Mouse (Mus musculus) MEL (cell line): ENCODE results near the gene Cdc42se2. TPM values are rescaled to one million over a fixed set of nuclear protein-coding genes. Genes with fewer than 3 reads are reported as not detected.

Experiments
- DNase-seq: peaks from one replicate; pipeline ENCODE4 v3.0.0; 2011; ENCODE audit warnings: low read depth, low spot score
- H3K27ac ChIP-seq: 2 replicates; pipeline ENCODE4 v1.5.1; 2012; ENCODE audit warnings: low read depth, mild to moderate bottlenecking, control low read depth, low read length, moderate library complexity; ENCODE audit not compliant: control insufficient read depth
- H3K27me3 ChIP-seq, 2 experiments: fragments of 150-350 bp in 1 of 2; sonication (generic) in 1 of 2; 2 replicates each; pipeline ENCODE4 v1.6.1; 2012; ENCODE audit warnings: low read length in 2 of 2, mild to moderate bottlenecking in 2 of 2, improper control_type of control experiment in 1 of 2, moderate library complexity in 1 of 2; ENCODE audit not compliant: insufficient read depth in 2 of 2, control insufficient read depth in 1 of 2
- H3K36me3 ChIP-seq, 2 experiments: 2 replicates each; pipeline ENCODE4 v1.6.1; 2012 to 2014; ENCODE audit warnings: low read length in 2 of 2, improper control_type of control experiment in 1 of 2, inconsistent platforms in 1 of 2, mild to moderate bottlenecking in 1 of 2; ENCODE audit not compliant: insufficient read depth in 2 of 2, control insufficient read depth in 1 of 2
- H3K4me1 ChIP-seq, 2 experiments: fragments of 150-350 bp in 1 of 2; sonication (generic) in 1 of 2; 2 replicates each; pipeline ENCODE4 v1.6.1; 2012; ENCODE audit warnings: low read length in 2 of 2, improper control_type of control experiment in 1 of 2, mild to moderate bottlenecking in 1 of 2; ENCODE audit not compliant: insufficient read depth in 2 of 2, control insufficient read depth in 1 of 2
- H3K4me3 ChIP-seq, 2 experiments: fragments of 150-350 bp in 1 of 2; sonication (generic) in 1 of 2; 2 replicates each; pipeline ENCODE4 v1.5.1; 2012; ENCODE audit warnings: low read depth in 2 of 2, low read length in 2 of 2, mild to moderate bottlenecking in 2 of 2, moderate library complexity in 2 of 2, control low read depth in 1 of 2, improper control_type of control experiment in 1 of 2; ENCODE audit not compliant: control insufficient read depth in 1 of 2, insufficient read depth in 1 of 2
- H3K79me2 ChIP-seq: 2 replicates; pipeline ENCODE4 v1.6.1; 2012; ENCODE audit warnings: mild to moderate bottlenecking, low read length, moderate library complexity; ENCODE audit not compliant: control insufficient read depth, poor library complexity, insufficient read depth
- H3K9ac ChIP-seq: 2 replicates; pipeline ENCODE4 v1.6.1; 2012; ENCODE audit warnings: low read depth, mild to moderate bottlenecking, control low read depth, low read length, moderate library complexity; ENCODE audit not compliant: control insufficient read depth, poor library complexity, severe bottlenecking
- H3K9me3 ChIP-seq: fragments of 150-350 bp; sonication (generic); replicated peaks from 2 replicates; pipeline ENCODE4 v1.6.1; 2012; ENCODE audit warnings: mild to moderate bottlenecking, low read length, improper control_type of control experiment, moderate library complexity; ENCODE audit not compliant: insufficient read depth
- E2F4 ChIP-seq: IDR thresholded peaks from 2 replicates; pipeline ENCODE4 v1.6.1; 2011; ENCODE audit warnings: low read depth, low read length, improper control_type of control experiment, borderline replicate concordance
- ELF1 ChIP-seq: IDR thresholded peaks from 2 replicates; pipeline ENCODE4 v1.6.1; 2014; ENCODE audit warnings: low read depth, mild to moderate bottlenecking, inconsistent platforms, low read length, improper control_type of control experiment, moderate library complexity
- EP300 ChIP-seq, 2 experiments: IDR thresholded peaks; 2 replicates each; pipeline ENCODE4 v1.6.1; 2011; ENCODE audit warnings: improper control_type of control experiment in 2 of 2, low read length in 2 of 2, low read depth in 1 of 2, mild to moderate bottlenecking in 1 of 2
- GABPA ChIP-seq: IDR thresholded peaks from 2 replicates; pipeline ENCODE4 v1.6.1; 2012; ENCODE audit warnings: low read depth, mild to moderate bottlenecking, inconsistent platforms, low read length, improper control_type of control experiment, moderate library complexity
- GATA1 ChIP-seq: IDR thresholded peaks from 2 replicates; pipeline ENCODE4 v1.6.1; 2011; ENCODE audit warnings: low read depth, low read length, improper control_type of control experiment
- HCFC1 ChIP-seq: IDR thresholded peaks from 2 replicates; pipeline ENCODE4 v1.6.1; 2012; ENCODE audit warnings: low read depth, mild to moderate bottlenecking, inconsistent platforms, low read length, improper control_type of control experiment, moderate library complexity
- JUND ChIP-seq: IDR thresholded peaks from 2 replicates; pipeline ENCODE4 v1.6.1; 2011; ENCODE audit warnings: low read depth, mild to moderate bottlenecking, improper control_type of control experiment, low read length
- KAT2A ChIP-seq: conservative IDR thresholded peaks from 2 replicates; pipeline ENCODE4 v1.6.1; 2012; ENCODE audit warnings: low read depth, low read length, improper control_type of control experiment, inconsistent platforms
- MAFK ChIP-seq: IDR thresholded peaks from 2 replicates; pipeline ENCODE4 v1.6.1; 2011; ENCODE audit warnings: low read depth, mild to moderate bottlenecking, low read length, improper control_type of control experiment, borderline replicate concordance
- MAX ChIP-seq: IDR thresholded peaks from 2 replicates; pipeline ENCODE4 v1.6.1; 2011; ENCODE audit warnings: low read length, improper control_type of control experiment
- MAZ ChIP-seq: IDR thresholded peaks from 2 replicates; pipeline ENCODE4 v1.6.1; 2012; ENCODE audit warnings: low read depth, mild to moderate bottlenecking, inconsistent platforms, low read length, improper control_type of control experiment
- MXI1 ChIP-seq: IDR thresholded peaks from 2 replicates; pipeline ENCODE4 v1.6.1; 2011; ENCODE audit warnings: mild to moderate bottlenecking, low read depth, low read length, improper control_type of control experiment
- MYC ChIP-seq: IDR thresholded peaks from 2 replicates; pipeline ENCODE4 v1.6.1; 2011; ENCODE audit warnings: low read depth, mild to moderate bottlenecking, low read length, improper control_type of control experiment, moderate library complexity
- NELFE ChIP-seq: IDR thresholded peaks from 2 replicates; pipeline ENCODE4 v1.6.1; 2011; ENCODE audit warnings: low read depth, low read length, improper control_type of control experiment
- NRF1 ChIP-seq: IDR thresholded peaks from 2 replicates; pipeline ENCODE4 v1.6.1; 2014; ENCODE audit warnings: low read depth, mild to moderate bottlenecking, inconsistent platforms, low read length, improper control_type of control experiment, moderate library complexity; ENCODE audit not compliant: poor library complexity, insufficient read depth, severe bottlenecking
- POLR2A ChIP-seq, 2 experiments: IDR thresholded peaks; 2 replicates each; pipeline ENCODE4 v1.6.1; 2011 to 2012; ENCODE audit warnings: low read length in 2 of 2, mild to moderate bottlenecking in 2 of 2, control low read depth in 1 of 2, improper control_type of control experiment in 1 of 2, low read depth in 1 of 2, moderate library complexity in 1 of 2; ENCODE audit not compliant: control insufficient read depth in 1 of 2, insufficient read depth in 1 of 2, poor library complexity in 1 of 2
- POLR2AphosphoS2 ChIP-seq: IDR thresholded peaks from 2 replicates; pipeline ENCODE4 v1.6.1; 2011; ENCODE audit warnings: low read length, improper control_type of control experiment
- POLR2AphosphoS5 ChIP-seq: IDR thresholded peaks from 2 replicates; pipeline ENCODE4 v1.6.1; 2012; ENCODE audit warnings: low read depth, borderline replicate concordance, mild to moderate bottlenecking, inconsistent platforms, low read length, moderate library complexity, mixed read lengths
- RAD21 ChIP-seq: IDR thresholded peaks from 2 replicates; pipeline ENCODE4 v1.6.1; 2011; ENCODE audit warnings: mild to moderate bottlenecking, low read depth, low read length, improper control_type of control experiment
- RCOR1 ChIP-seq: IDR thresholded peaks from 2 replicates; pipeline ENCODE4 v1.6.1; 2012; ENCODE audit warnings: low read depth, mild to moderate bottlenecking, inconsistent platforms, low read length, improper control_type of control experiment
- TAL1 ChIP-seq: IDR thresholded peaks from 2 replicates; pipeline ENCODE4 v1.6.1; 2012; ENCODE audit warnings: mild to moderate bottlenecking, inconsistent platforms, low read length, moderate library complexity, mixed read lengths
- USF2 ChIP-seq, 2 experiments: IDR thresholded peaks; 2 replicates each; pipeline ENCODE4 v1.6.1; 2011 to 2012; ENCODE audit warnings: improper control_type of control experiment in 2 of 2, low read length in 2 of 2, borderline replicate concordance in 1 of 2, inconsistent platforms in 1 of 2, low read depth in 1 of 2, mild to moderate bottlenecking in 1 of 2; ENCODE audit not compliant: insufficient read depth in 1 of 2
- ZKSCAN1 ChIP-seq: IDR thresholded peaks from 2 replicates; pipeline ENCODE4 v1.6.1; 2012; ENCODE audit warnings: low read depth, mild to moderate bottlenecking, inconsistent platforms, low read length, improper control_type of control experiment, moderate library complexity
- ZMIZ1 ChIP-seq: IDR thresholded peaks from 2 replicates; pipeline ENCODE4 v1.6.1; 2012; ENCODE audit warnings: low read depth, mild to moderate bottlenecking, inconsistent platforms, low read length, improper control_type of control experiment, moderate library complexity
- polyA plus RNA-seq, 2 experiments: library from polyadenylated mRNA; stranded (reverse) in 1 of 2; unstranded in 1 of 2; fragments of >175 nt in 1 of 2; fragments of >200 nt in 1 of 2; gene quantifications; 2 replicates each; pipeline versions ENCODE4 v1.2.1 to v1.2.4; 2012; ENCODE audit warnings: low replicate concordance in 2 of 2, low read depth in 1 of 2; ENCODE audit not compliant: insufficient read length in 2 of 2, insufficient read depth in 1 of 2, missing spikeins in 1 of 2
- total RNA-seq: library from RNA; depleted of rRNA; stranded (reverse); fragments of 300-350 nt; gene quantifications from 2 replicates; pipeline ENCODE4 v1.2.3, GENCODE M21; 2012

The Cdc42se2 gene
- total and polyA plus RNA-seq, 3 experiments = 30.1 to 47.4 (median 33.4) TPM

DNA sequence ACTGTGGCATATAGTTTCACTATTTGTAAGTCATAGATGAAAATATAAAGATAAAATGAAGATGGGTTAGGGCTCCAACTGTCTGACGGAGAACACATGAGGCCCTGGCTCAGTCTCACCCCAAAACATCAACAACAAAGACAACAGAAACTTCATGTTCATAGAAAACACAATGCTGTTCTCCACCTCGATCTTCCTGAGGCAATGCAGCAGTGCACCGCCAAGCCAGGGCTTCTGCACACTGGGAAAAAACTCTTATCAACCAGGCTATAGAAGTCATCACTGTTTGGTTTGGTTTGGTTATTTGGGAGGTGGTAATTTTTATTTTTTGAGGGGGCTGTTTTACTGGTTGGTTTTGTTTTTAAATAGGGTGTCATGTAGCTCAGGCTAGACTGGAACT, 3.0 kb downstream of the Cdc42se2 start:
- H3K36me3 ChIP-seq = peaks cover 0 to 23% of the 10 kb centered on the region in 2 experiments; a peak in 2 of 4 replicates
- H3K9ac ChIP-seq = no peak overlapping the region
- H3K4me3 ChIP-seq = no peak overlapping the region
- no peak for TF ChIP-seq POLR2A (IDR thresholded peaks at IDR 0.05; ENCODE audit: control insufficient read depth in 1 of 2, insufficient read depth in 1 of 2, low read depth in 1 of 2, low read length in 2 of 2, poor library complexity in 1 of 2)
- TF ChIP-seq MAZ = no peak
- TF ChIP-seq TAL1 = no peak
- no peak for TF ChIP-seq JUND
- no peak for TF ChIP-seq POLR2AphosphoS2
- no peak for TF ChIP-seq HCFC1
- TF ChIP-seq KAT2A = no peak
- no peak for TF ChIP-seq MAFK
- no peak for TF ChIP-seq NRF1
- TF ChIP-seq RAD21 = no peak
- TF ChIP-seq USF2 (IDR thresholded peaks at IDR 0.05; ENCODE audit: borderline replicate concordance in 1 of 2, insufficient read depth in 1 of 2, low read depth in 1 of 2, low read length in 2 of 2) = no peak
- no peak for TF ChIP-seq NELFE
- TF ChIP-seq GABPA = no peak
- TF ChIP-seq MAX = no peak
- TF ChIP-seq MYC = no peak
- no peak for TF ChIP-seq RCOR1
- TF ChIP-seq EP300 (IDR thresholded peaks at IDR 0.05; ENCODE audit: low read depth in 1 of 2, low read length in 2 of 2) = no peak
- H3K9me3 ChIP-seq = no peaks in the 10 kb centered on the region
- peaks cover 6 to 12% of the 10 kb centered on the region in 2 experiments for H3K4me1 ChIP-seq
- peaks cover 18% of the 10 kb centered on the region for H3K79me2 ChIP-seq
- DNase-seq = no peak
- no peaks in the 10 kb centered on the region for H3K27me3 ChIP-seq
- no peak overlapping the region for H3K27ac ChIP-seq

DNA sequence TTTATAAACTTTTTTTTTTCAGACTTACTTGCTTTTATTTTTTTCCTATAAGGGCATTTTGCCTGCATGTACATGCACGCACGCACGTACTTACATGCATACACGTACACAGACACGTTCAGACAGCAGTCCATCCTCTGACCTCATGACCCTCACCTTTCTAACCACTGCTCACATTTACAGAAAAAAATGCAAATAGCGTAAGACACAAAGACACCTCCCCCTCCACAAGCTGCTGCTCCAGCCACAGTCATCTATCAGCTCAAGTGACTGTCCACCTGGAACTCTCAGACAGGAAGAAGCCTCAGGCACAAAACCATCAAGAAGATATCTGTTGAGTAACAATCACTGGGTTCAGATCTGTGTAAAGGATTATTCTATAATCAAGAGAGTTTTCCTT, 5.2 kb downstream of the Cdc42se2 start:
- H3K9me3 ChIP-seq = no peaks in the 10 kb centered on the region
- no peak for DNase-seq
- H3K36me3 ChIP-seq = peaks cover 0 to 41% of the 10 kb centered on the region in 2 experiments; a peak in 2 of 4 replicates
- H3K79me2 ChIP-seq = peaks cover 25% of the 10 kb centered on the region
- no peak overlapping the region for H3K4me3 ChIP-seq
- no peak for TF ChIP-seq RCOR1
- TF ChIP-seq POLR2AphosphoS5 = no peak
- TF ChIP-seq ELF1 = no peak
- no peak for TF ChIP-seq RAD21
- TF ChIP-seq ZKSCAN1 = no peak
- no peak for TF ChIP-seq JUND
- TF ChIP-seq MAX = no peak
- TF ChIP-seq GATA1 = no peak
- TF ChIP-seq POLR2AphosphoS2 = no peak
- TF ChIP-seq E2F4 = no peak
- TF ChIP-seq ZMIZ1 = no peak
- TF ChIP-seq MXI1 = no peak
- TF ChIP-seq POLR2A (IDR thresholded peaks at IDR 0.05; ENCODE audit: control insufficient read depth in 1 of 2, insufficient read depth in 1 of 2, low read depth in 1 of 2, low read length in 2 of 2, poor library complexity in 1 of 2) = no peak
- no peak overlapping the region for H3K27ac ChIP-seq
- H3K9ac ChIP-seq = no peak overlapping the region
- H3K27me3 ChIP-seq = no peaks in the 10 kb centered on the region
- H3K4me1 ChIP-seq = peaks cover 17 to 31% of the 10 kb centered on the region in 2 experiments
